Mouse (Mus musculus): ENCODE measurements around the gene Ankrd34c. TPM values are rescaled to one million over a fixed set of nuclear protein-coding genes. Genes with fewer than 3 reads are reported as not detected.

The Ankrd34c gene
- polyA plus RNA-seq, 1 experiment: not detected

GRCm38 (mm10) chr9:89686262-89686661, 52.0 kb downstream of the Ankrd34c start:
- no peak overlapping the region for H3K4me3 ChIP-seq (ENCODE audit: extremely low read depth, insufficient read depth, insufficient read length)
- TF ChIP-seq POLR2A (IDR thresholded peaks at IDR 0.05; ENCODE audit: low read depth, low read length) (no peak), CTCF (IDR thresholded peaks at IDR 0.05; ENCODE audit: extremely low read depth, insufficient read depth, insufficient read length, insufficient replicate concordance) (no peak)
- H3K4me1 ChIP-seq (ENCODE audit: control insufficient read depth, insufficient read depth, insufficient read length): no peaks in the 10 kb centered on the region
- H3K27ac ChIP-seq (ENCODE audit: insufficient read depth, low read length): no peak overlapping the region
- WGBS: 72% methylated on average over 2 of the region's 2 CpGs
- DNase-seq (ENCODE audit: low read depth in 1 of 2, low spot score in 2 of 2): no peak
- H3K36me3 ChIP-seq (ENCODE audit: control insufficient read depth, insufficient read depth, low read length): no peaks in the 10 kb centered on the region
- H3K27me3 ChIP-seq (ENCODE audit: control insufficient read depth, insufficient read depth, low read length): no peaks in the 10 kb centered on the region

DNA sequence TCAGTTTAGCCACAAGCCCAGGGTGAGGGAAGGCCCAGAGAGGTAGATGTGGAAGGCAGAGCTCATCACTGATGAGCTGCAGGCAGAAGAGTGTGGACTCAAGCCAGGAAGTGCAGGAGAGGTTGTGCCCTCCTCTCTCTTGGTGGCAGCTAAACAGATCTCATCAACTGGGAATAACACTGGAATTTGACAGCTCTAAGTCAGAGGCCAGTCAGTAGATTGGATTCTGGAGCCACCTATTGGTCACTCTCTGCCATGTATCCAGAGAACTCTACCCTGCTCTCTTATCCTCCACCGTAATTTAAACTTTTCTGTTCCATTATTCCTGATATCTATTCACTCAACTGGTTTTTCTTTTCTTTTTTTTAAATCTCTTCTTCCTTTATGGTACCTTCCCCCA, 59.3 kb downstream of the Ankrd34c start:
- Histone ChIP-seq H3K4me3 (ENCODE audit: extremely low read depth, insufficient read depth, insufficient read length) (no peak overlapping the region), H3K36me3 (ENCODE audit: control insufficient read depth, insufficient read depth, low read length) (no peaks in the 10 kb centered on the region), H3K27ac (ENCODE audit: insufficient read depth, low read length) (no peak overlapping the region), H3K27me3 (ENCODE audit: control insufficient read depth, insufficient read depth, low read length) (no peaks in the 10 kb centered on the region), H3K4me1 (ENCODE audit: control insufficient read depth, insufficient read depth, insufficient read length) (no peaks in the 10 kb centered on the region)
- no peak for DNase-seq (ENCODE audit: low read depth in 1 of 2, low spot score in 2 of 2)
- 62% methylated on average over 1 of the region's 1 CpGs for WGBS
- TF ChIP-seq POLR2A (IDR thresholded peaks at IDR 0.05; ENCODE audit: low read depth, low read length) (no peak), CTCF (IDR thresholded peaks at IDR 0.05; ENCODE audit: extremely low read depth, insufficient read depth, insufficient read length, insufficient replicate concordance) (no peak)

Other genes starting within 250 kb of the Ankrd34c start
- 0.05 TPM in 1 of 2 replicates, not detected in the other for gene Minar1, start 115.3 kb downstream of the Ankrd34c start, polyA plus RNA-seq (2012; rRNA removed)
- 38.5 and 43.9 TPM in 2 replicates for gene Tmed3, start 33.4 kb downstream of the Ankrd34c start, polyA plus RNA-seq (2012; rRNA removed)
- 0.02 and 0.06 TPM in 2 replicates for gene Rasgrf1, start 171.4 kb upstream of the Ankrd34c start, polyA plus RNA-seq (2012; rRNA removed)